Mouse (Mus musculus) forebrain, embryonic 15.5 days (tissue): ENCODE results near the gene Cela3b. TPM values are rescaled to one million over a fixed set of nuclear protein-coding genes. Genes with fewer than 3 reads are reported as not detected.
A peak's percentile ranks its signal among the peaks of the same experiment; 100 is the strongest.

Source experiments
- ATAC-seq: fragments of 200-750 bp; cut with Nextera tagmentation; replicated peaks from 2 replicates; pipeline ENCODE4 v1.8.0; 2017; ENCODE audit warnings: mild to moderate bottlenecking, moderate TSS enrichment, moderate library complexity
- H3K27ac ChIP-seq: fragments of 300-500 bp; sonication (generic); replicated peaks from 2 replicates; pipeline ENCODE4 v1.5.1; 2015; ENCODE audit warnings: mild to moderate bottlenecking, inconsistent platforms
- H3K27me3 ChIP-seq: fragments of 300-500 bp; sonication (generic); 2 replicates; pipeline ENCODE4 v1.6.1; 2015; ENCODE audit warnings: inconsistent platforms
- H3K36me3 ChIP-seq: fragments of 300-500 bp; sonication (generic); 2 replicates; pipeline ENCODE4 v1.6.1; 2015; ENCODE audit warnings: mild to moderate bottlenecking, inconsistent platforms
- H3K4me1 ChIP-seq: fragments of 300-500 bp; sonication (generic); 2 replicates; pipeline ENCODE4 v1.6.1; 2015; ENCODE audit warnings: inconsistent platforms
- H3K4me2 ChIP-seq: fragments of 300-500 bp; sonication (generic); replicated peaks from 2 replicates; pipeline ENCODE4 v1.6.1; 2015; ENCODE audit warnings: mild to moderate bottlenecking, inconsistent platforms
- H3K4me3 ChIP-seq: fragments of 300-500 bp; sonication (generic); 2 replicates; pipeline ENCODE4 v1.5.1; 2015; ENCODE audit warnings: mild to moderate bottlenecking, inconsistent platforms
- H3K9ac ChIP-seq: fragments of 300-500 bp; sonication (generic); replicated peaks from 2 replicates; pipeline ENCODE4 v1.6.1; 2015; ENCODE audit warnings: mild to moderate bottlenecking, inconsistent platforms
- H3K9me3 ChIP-seq: fragments of 300-500 bp; sonication (generic); 2 replicates; pipeline ENCODE4 v1.6.1; 2016; ENCODE audit warnings: inconsistent platforms
- WGBS: fragments of 180-500 bp; shearing (Covaris S2); methylation state at CpG from one replicate; pipeline ENCODE4 v1.1.7; 2015; ENCODE audit warnings: mixed read lengths; 5-methylcytosine and 5-hydroxymethylcytosine counted together
- polyA plus RNA-seq: library from polyadenylated mRNA; unstranded; fragments of >200 nt; fragmentation: Nextera tagmentation; extraction: Ambion mirVana; gene quantifications from 2 replicates; pipeline ENCODE4 v1.2.1, GENCODE M21; 2015

The Cela3b gene
- polyA plus RNA-seq, 1 experiment from 2014 or later = not detected

DNA sequence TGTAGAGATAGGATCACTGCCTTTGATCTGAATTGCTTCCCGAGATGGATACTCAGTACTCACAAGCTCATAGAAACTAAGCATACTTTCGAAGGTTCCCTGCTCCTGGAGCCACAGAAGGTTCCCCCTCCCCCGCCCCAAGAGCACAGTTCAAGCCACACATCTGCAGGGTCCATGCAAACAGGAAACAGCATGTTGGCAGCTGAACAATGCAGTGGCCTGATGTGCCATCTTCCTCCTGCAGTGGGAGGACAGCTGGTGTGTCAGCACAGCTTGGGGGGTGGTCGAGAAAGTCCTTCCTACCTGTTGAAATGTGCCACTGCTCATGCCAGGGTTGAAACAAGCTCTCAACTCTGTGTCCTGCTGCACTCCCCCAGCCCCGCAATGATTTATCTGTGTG, 28.5 kb upstream of the Cela3b start:
- Histone ChIP-seq H3K9ac (no peak overlapping the region), H3K27ac (no peak overlapping the region), H3K36me3 (no peaks in the 10 kb centered on the region), H3K4me2 (no peak overlapping the region), H3K9me3 (no peaks in the 10 kb centered on the region), H3K4me1 (no peaks in the 10 kb centered on the region), H3K27me3 (no peaks in the 10 kb centered on the region), H3K4me3 (no peak overlapping the region)
- WGBS = 77% methylated on average over 5 of the region's 5 CpGs
- no peak for ATAC-seq

DNA sequence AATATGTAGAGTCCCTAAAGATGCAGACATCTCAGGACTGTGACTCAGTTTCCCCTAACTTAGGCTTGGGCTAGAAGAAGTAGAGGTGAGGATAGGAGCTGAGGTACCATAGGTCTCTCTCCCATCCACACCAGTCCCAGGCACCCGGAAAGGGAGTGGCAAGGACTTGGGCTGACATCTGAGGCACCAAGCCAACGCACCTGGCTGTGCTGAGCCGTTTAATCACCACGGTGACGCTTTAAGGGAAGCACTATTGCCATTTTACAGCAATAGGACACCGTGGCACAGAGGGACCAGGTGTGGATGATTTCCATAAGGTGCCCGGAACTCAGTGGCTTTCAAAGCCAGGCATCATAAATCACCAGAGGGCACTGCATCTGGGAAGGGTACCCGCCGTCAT, 28.0 kb upstream of the Cela3b start:
- no peak overlapping the region for H3K4me3 ChIP-seq
- no peaks in the 10 kb centered on the region for H3K36me3 ChIP-seq
- no peak for ATAC-seq
- H3K4me2 ChIP-seq = no peak overlapping the region
- no peaks in the 10 kb centered on the region for H3K9me3 ChIP-seq
- WGBS = 86% methylated on average over 9 of the region's 9 CpGs
- no peaks in the 10 kb centered on the region for H3K4me1 ChIP-seq
- no peak overlapping the region for H3K9ac ChIP-seq
- no peak overlapping the region for H3K27ac ChIP-seq
- H3K27me3 ChIP-seq = no peaks in the 10 kb centered on the region

DNA sequence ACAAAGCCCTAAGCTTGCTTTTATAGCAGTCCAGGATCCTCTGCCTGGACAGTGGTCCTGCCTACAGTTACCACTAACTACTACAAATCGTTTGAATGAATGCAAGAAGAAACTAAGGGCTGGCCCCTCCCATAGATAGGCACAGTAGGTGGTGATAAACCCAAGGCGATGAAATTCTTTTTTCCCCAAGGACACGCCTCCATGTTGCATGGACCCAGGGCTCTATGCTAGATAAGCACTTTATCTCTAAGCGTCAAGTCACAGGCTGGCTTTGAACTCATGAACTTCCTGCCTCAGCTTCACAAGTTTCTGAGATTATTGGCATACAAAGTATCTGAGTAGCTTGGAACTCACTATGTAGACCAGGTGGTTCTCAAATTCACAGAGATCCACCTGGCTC, 27.0 kb upstream of the Cela3b start:
- Histone ChIP-seq H3K9me3 (no peaks in the 10 kb centered on the region), H3K4me2 (no peak overlapping the region), H3K27ac (no peak overlapping the region), H3K9ac (no peak overlapping the region), H3K36me3 (no peaks in the 10 kb centered on the region), H3K4me1 (no peaks in the 10 kb centered on the region), H3K27me3 (no peaks in the 10 kb centered on the region), H3K4me3 (no peak overlapping the region)
- no peak for ATAC-seq
- 88% methylated on average over 4 of the region's 4 CpGs for WGBS

GRCm38 (mm10) chr4:137456581-137456980, 26.2 kb upstream of the Cela3b start:
- Histone ChIP-seq H3K9ac (no peak overlapping the region), H3K4me3 (no peak overlapping the region), H3K27me3 (no peaks in the 10 kb centered on the region), H3K27ac (no peak overlapping the region), H3K36me3 (no peaks in the 10 kb centered on the region), H3K4me2 (no peak overlapping the region), H3K9me3 (no peaks in the 10 kb centered on the region), H3K4me1 (no peaks in the 10 kb centered on the region)
- no peak for ATAC-seq
- 86% methylated on average over 12 of the region's 12 CpGs for WGBS

DNA sequence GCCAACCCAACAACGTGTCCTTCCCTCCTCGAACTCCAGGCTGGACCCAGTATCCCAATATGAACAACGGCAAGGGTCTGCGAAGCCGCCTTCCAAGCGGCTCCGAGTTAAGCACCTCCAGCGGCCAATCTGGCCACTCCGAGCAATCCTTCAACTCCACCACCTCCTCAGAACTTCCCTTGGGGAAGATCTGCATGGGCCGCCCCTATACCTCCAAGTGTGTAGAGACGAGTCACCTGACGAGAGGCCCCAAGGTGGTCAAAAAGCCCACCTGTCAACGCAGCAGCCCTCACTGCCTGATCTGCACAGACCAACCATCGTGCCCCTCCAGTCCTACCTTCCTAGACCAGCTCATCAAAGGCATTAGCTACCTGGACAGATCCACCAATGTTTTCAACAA, 24.2 kb upstream of the Cela3b start:
- Histone ChIP-seq H3K27me3 (no peaks in the 10 kb centered on the region), H3K9me3 (no peaks in the 10 kb centered on the region), H3K27ac (no peak overlapping the region), H3K4me2 (no peak overlapping the region), H3K36me3 (no peaks in the 10 kb centered on the region), H3K9ac (no peak overlapping the region), H3K4me1 (no peaks in the 10 kb centered on the region), H3K4me3 (no peak overlapping the region)
- 93% methylated on average over 14 of the region's 14 CpGs for WGBS
- no peak for ATAC-seq

DNA sequence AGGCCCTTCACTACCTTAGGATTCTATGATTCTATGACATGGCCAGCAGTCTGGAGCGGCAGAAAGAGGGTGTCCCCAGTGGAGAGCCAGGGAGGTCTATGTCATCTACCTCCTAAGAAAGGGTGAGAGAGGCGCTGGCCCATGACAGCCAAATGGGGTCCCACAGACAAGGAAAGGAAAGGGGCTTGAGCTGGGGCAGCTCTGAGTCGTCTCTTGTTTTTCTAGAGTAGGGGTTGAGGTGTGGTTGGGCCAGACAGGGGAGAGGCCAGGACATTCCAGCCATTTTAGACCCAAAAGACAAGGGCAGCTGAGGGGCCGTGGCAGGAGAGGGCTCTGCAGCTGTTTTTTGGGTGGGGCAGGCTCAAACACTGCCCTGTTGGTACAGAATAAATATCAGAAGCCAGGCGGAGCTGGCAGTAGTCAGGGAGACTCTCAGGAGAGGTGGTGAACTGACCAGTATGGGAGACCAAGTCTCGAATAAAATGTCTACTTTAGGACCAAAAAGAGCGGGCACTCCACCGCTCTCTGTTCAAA, 23.0 kb upstream of the Cela3b start, which contains the start of gene 1700013G24Rik:
1700013G24Rik (plus strand) TSS at position 51 of the 534 bp plus-strand sequence.
- Histone ChIP-seq H3K4me2 (no peak within 1 kb of the TSS), H3K27me3 (no peaks in the 10 kb centered on the region), H3K9me3 (no peaks in the 10 kb centered on the region), H3K9ac (no peak within 1 kb of the TSS), H3K36me3 (no peaks in the 10 kb centered on the region), H3K4me3 (no peak within 1 kb of the TSS), H3K27ac (no peak within 1 kb of the TSS), H3K4me1 (peaks cover 3% of the 10 kb centered on the region)
- ATAC-seq = no peak
- 82% methylated on average over 8 of the region's 8 CpGs for WGBS

- 92% methylated on average over 6 of the region's 6 CpGs for WGBS
- Histone ChIP-seq H3K9ac (no peak overlapping the region), H3K27ac (no peak overlapping the region), H3K4me1 (peaks cover 10% of the 10 kb centered on the region), H3K4me3 (no peak overlapping the region), H3K4me2 (no peak overlapping the region), H3K36me3 (no peaks in the 10 kb centered on the region), H3K9me3 (no peaks in the 10 kb centered on the region), H3K27me3 (no peaks in the 10 kb centered on the region)
- no peak for ATAC-seq
Measured at GRCm38 (mm10) chr4:137452190-137452589, 21.9 kb upstream of the Cela3b start.

GRCm38 (mm10) chr4:137449715-137450114, 19.4 kb upstream of the Cela3b start:
- 87% methylated on average over 10 of the region's 10 CpGs for whole genome bisulfite sequencing
- no peaks in the 10 kb centered on the region for H3K27me3 ChIP-seq
- no peak overlapping the region for H3K27ac ChIP-seq
- no peak overlapping the region for H3K4me2 ChIP-seq
- peaks cover 10% of the 10 kb centered on the region for H3K4me1 ChIP-seq
- no peaks in the 10 kb centered on the region for H3K9me3 ChIP-seq
- H3K4me3 ChIP-seq = no peak overlapping the region
- H3K36me3 ChIP-seq = no peaks in the 10 kb centered on the region
- no peak for ATAC-seq
- H3K9ac ChIP-seq = no peak overlapping the region

- H3K36me3 ChIP-seq = no peaks in the 10 kb centered on the region
- no peak overlapping the region for H3K4me2 ChIP-seq
- no peak overlapping the region for H3K9ac ChIP-seq
- H3K27ac ChIP-seq = no peak overlapping the region
- H3K4me1 ChIP-seq = peaks cover 10% of the 10 kb centered on the region
- H3K4me3 ChIP-seq = no peak overlapping the region
- no peaks in the 10 kb centered on the region for H3K9me3 ChIP-seq
- H3K27me3 ChIP-seq = no peaks in the 10 kb centered on the region
- ATAC-seq = no peak
- WGBS = 79% methylated on average over 2 of the region's 2 CpGs
Measured at GRCm38 (mm10) chr4:137449132-137449531, 18.8 kb upstream of the Cela3b start.

GRCm38 (mm10) chr4:137448641-137449040, 18.3 kb upstream of the Cela3b start:
- Histone ChIP-seq H3K27me3 (no peaks in the 10 kb centered on the region), H3K9ac (no peak overlapping the region), H3K9me3 (no peaks in the 10 kb centered on the region), H3K36me3 (no peaks in the 10 kb centered on the region), H3K4me2 (no peak overlapping the region), H3K4me3 (no peak overlapping the region), H3K4me1 (peaks cover 10% of the 10 kb centered on the region), H3K27ac (no peak overlapping the region)
- WGBS = 45% methylated on average over 2 of the region's 2 CpGs
- no peak for ATAC-seq

DNA sequence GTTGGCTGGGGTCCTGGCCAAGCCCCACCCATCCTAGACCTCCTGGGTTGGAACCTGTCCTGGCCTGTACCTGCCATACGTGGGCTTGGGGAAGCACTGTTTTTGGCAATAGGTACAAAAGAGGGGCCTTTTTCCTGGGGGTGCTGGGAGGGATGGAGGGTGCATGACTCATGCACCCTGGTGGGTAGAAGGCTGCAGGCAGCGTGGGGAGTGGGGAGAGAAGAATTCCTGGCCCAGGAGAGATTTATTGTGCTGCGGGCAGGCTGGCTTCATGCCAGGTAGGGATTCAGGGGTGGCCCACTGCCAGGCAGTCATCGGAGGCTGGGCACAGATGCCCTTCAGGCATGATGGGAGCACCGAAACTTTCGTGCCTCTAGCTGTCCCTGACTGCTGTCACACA, 17.9 kb upstream of the Cela3b start:
- H3K9me3 ChIP-seq = no peaks in the 10 kb centered on the region

DNA sequence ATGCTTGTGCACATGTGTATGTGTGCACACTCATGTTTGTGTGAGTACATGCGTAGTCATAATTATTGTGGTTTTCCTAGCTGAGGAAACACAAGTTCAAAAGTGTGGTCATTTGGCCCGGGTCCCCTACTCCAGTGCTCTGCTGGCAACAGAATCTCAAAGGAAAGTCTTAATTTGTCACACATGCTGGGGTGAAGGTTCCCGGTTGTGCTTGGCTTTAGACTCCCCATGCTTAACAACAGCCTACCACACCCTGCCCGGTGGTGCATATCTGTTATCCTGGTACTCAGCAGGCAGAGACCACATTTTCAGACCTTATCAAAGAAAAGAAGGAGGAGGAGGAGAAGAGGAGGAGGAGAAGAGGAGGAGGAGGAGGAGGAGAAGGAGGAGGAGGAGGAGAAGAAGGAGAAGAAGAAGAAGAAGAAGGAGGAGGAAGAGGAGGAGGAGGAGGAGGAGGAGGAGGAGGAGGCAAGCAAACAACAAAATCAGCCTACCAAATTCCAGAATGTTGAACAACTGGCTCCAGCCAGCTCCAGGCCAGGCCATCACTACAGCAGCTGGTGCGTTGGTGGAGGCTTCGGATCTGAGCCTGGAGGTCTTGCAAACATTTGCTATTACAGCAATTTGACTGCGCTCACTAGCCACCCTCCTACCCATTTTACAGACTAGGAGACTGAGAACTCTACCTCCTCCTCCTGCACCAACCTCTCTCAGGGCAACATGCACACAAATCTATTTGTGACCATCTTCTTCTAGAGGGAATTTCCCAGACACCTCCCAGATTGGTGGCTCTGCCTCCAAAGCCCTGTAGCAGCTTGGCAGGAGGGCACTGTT, 17.2 kb upstream of the Cela3b start:
- peaks cover 10% of the 10 kb centered on the region for H3K4me1 ChIP-seq
- H3K4me3 ChIP-seq = no peak overlapping the region
- 0 out of 2 replicates have a peak overlapping the region, but pooled peaks have one; percentile 13 for H3K9ac ChIP-seq
- WGBS = 80% methylated on average over 7 of the region's 7 CpGs
- no peaks in the 10 kb centered on the region for H3K9me3 ChIP-seq
- H3K36me3 ChIP-seq = no peaks in the 10 kb centered on the region
- peak overlapping the region; percentile 43 for H3K27ac ChIP-seq
- H3K4me2 ChIP-seq = no peak overlapping the region
- ATAC-seq = no peak
- no peaks in the 10 kb centered on the region for H3K27me3 ChIP-seq

More for the DNA sequence above, 17.9 kb upstream of the Cela3b start:
- Histone ChIP-seq H3K9ac (0 out of 2 replicates have a peak overlapping the region, but pooled peaks have one; percentile 13), H3K27ac (peak overlapping the region; percentile 43), H3K4me3 (no peak overlapping the region), H3K36me3 (no peaks in the 10 kb centered on the region), H3K4me1 (peaks cover 10% of the 10 kb centered on the region), H3K4me2 (no peak overlapping the region), H3K27me3 (no peaks in the 10 kb centered on the region)
- no peak for ATAC-seq
- 15% methylated on average over 6 of the region's 6 CpGs for WGBS
